Mouse (Mus musculus) B cell, adult 2 months (primary cell): ENCODE measurements around the gene Fgl2.

Experiments
- DNase-seq, 2 experiments: peaks; one replicate each; pipeline ENCODE4 v3.0.0; 2022

The Fgl2 gene

GRCm38 (mm10) chr5:21384252-21384960 lies 12.0 kb downstream of the Fgl2 start:
- no peak for DNase-seq

- DNase-seq: peak in 1 of 2 experiments; percentile 40
These were observed 12.5 kb downstream of the Fgl2 start for GRCm38 (mm10) chr5:21384976-21385375.

GRCm38 (mm10) chr5:21386432-21386831 lies 14.0 kb downstream of the Fgl2 start:
- DNase-seq: peak; percentile 45

- DNase-seq: no peak
These were observed 14.9 kb downstream of the Fgl2 start for GRCm38 (mm10) chr5:21387340-21387739.

- DNase-seq: no peak
These were observed 16.4 kb downstream of the Fgl2 start for GRCm38 (mm10) chr5:21388855-21389254.

- no peak for DNase-seq
These were observed 19.4 kb downstream of the Fgl2 start for GRCm38 (mm10) chr5:21391616-21392384.

GRCm38 (mm10) chr5:21394562-21394961 lies 22.1 kb downstream of the Fgl2 start:
- no peak for DNase-seq

GRCm38 (mm10) chr5:21395205-21395840 lies 22.9 kb downstream of the Fgl2 start:
- no peak for DNase-seq

- DNase-seq: peak; percentile 75 to 78
These were observed 38.8 kb downstream of the Fgl2 start for GRCm38 (mm10) chr5:21411261-21411666.

- DNase-seq: peak; percentile 39 to 44
These were observed 39.6 kb downstream of the Fgl2 start for GRCm38 (mm10) chr5:21412056-21412455.

- no peak for DNase-seq
These were observed 40.9 kb downstream of the Fgl2 start for GRCm38 (mm10) chr5:21413322-21413721.

GRCm38 (mm10) chr5:21414116-21414820 lies 41.8 kb downstream of the Fgl2 start:
- DNase-seq: peak in 1 of 2 experiments; percentile 25

- DNase-seq: no peak
These were observed 46.2 kb downstream of the Fgl2 start for GRCm38 (mm10) chr5:21418613-21419012.

GRCm38 (mm10) chr5:21420609-21421008 lies 48.2 kb downstream of the Fgl2 start:
- peak in 1 of 2 experiments; percentile 37 for DNase-seq

GRCm38 (mm10) chr5:21424614-21425602 lies 52.5 kb downstream of the Fgl2 start, which contains the start of the genes Ccdc146 and Fam185a:
TSS of gene Ccdc146 (minus strand) at chr5:21424677.
TSS of gene Fam185a (plus strand) at chr5:21424958.
- peak; percentile 86 to 91 for DNase-seq

- no peak for DNase-seq
These were observed 54.2 kb downstream of the Fgl2 start for GRCm38 (mm10) chr5:21426666-21427065.
